Mouse (Mus musculus): ENCODE data around the gene Bcl11b.

Bcl11b gene

DNA sequence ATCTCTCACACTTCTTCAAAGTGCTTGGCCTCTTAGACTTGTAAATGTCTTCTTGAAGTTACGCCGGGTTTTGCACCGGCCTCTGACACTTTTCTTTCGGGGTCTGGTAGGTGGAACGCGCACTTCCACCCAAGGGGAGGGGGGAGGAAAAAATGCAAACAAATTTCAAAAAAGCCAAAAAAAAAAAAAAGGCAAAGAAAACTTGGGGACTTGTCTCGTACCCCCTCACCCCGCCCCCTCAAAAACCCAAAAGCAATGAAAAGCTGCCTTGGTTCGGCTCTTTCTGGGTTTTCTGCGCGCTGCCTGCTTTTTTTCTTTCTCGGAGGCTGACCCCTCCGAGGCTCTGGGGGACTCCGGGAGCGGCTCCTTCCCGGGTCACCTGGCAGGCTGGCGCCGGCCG lies at the start of gene Bcl11b:
Gene Bcl11b (minus strand): TSS at position 120 of the 400 bp plus-strand sequence.
- DNase-seq = no peak

DNA sequence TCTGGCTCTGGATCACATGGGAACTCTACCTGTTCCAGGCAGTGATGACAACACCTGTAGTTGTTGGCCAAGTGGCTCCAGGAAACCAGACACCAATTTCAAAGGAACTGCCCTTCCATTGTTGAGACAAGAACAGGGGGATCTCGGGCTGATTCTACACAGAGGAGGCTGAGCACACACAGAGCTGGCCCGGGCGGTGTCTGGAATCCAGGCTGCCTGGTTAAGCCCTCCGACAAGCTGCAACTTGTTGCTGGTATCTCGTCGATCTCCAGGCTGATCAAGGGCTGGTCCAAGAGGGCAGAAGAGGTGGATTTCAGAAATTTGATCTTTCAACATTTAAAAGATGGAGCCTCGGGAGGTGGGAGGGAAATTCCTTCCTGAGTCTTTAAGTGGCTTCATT lies 47.6 kb upstream of the Bcl11b start:
- no peak for DNase-seq

DNA sequence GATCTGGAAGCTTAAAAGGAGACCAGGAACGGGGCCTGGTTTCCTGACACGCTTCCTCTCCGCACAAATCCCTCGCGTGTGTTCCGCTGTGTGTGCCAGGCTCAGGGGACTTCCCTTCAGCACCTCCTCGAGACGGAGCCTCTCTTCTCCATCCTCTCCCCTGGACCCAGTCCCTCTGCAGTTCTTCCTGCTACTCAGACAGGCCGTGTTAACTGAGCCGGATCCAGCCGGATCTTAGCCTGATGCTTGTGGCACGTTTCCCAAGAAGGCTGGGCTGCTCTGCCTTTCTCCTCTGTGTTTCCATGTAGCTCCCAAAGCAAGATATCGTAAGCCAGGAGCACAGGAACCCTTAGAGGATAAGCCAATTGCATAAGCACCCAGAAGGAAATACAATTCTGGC lies 46.2 kb upstream of the Bcl11b start:
- DNase-seq = no peak

DNA sequence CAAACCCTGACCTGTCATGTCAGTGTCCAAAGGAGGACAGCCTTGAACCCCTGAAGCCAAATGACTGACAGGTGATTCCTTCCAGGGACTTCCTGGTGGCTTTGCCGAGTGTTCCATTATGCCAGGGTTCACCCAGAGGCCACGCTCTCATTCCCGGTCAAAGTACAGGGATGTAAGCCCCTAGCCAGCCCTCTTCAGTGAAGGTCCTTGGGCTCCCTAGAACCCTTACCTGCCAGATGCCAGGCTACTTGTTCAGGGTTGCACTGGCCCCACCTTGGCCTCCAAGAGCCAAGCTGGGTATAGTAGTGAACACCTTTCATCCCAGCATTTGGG lies 38.8 kb upstream of the Bcl11b start:
- DNase-seq = no peak

DNA sequence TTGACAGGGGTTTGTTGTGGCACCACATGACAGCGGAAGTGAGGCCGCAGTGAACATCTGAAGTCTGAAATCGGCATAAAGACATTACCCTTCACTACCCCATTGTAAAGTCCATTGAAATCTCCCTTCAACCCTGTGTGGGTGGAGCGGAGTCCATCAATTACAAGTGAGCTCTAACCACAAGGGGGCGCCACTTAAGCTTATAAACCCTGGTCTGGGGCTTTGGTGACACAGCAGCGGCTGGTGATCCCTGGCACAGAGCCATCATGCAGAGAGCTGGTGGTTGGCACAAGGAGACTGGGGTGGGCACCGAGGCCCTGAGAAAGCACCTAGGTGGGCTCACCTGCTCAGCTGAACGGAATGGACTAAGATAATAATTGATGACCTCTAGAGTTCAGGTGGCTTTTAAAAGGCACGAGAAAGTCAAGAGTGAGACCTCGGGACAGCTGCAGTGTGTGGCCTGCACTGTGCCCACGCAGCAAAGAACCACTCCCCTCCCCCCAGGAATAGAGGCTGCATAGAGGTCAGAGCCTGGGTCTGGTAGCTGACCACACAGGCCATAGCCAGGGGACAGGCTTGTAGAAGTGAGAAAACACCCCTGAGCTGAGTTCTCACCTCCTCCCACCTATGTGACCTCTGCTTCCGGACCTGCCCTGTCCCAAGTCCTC lies 38.3 kb upstream of the Bcl11b start:
- DNase-seq = peak; percentile 91

DNA sequence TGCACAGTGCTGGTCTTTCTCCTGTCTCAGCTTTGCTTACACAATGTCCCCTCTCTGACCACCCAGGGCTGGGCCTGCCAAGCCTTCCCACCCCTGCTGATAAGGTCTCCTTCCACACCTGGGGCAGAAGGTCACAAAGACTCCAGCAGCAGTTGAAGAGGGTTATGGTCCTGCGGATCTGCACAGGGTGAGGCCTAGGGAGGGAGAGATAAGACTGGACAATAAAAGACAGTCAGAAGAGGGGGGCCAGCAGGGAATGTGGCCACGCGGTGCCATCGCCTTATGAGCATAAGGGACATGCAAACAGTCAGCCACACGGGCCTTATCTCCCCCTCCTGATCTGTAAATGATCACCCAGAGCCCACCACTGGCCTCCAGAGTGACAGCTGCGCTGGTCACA lies 34.0 kb upstream of the Bcl11b start:
- DNase-seq = no peak

DNA sequence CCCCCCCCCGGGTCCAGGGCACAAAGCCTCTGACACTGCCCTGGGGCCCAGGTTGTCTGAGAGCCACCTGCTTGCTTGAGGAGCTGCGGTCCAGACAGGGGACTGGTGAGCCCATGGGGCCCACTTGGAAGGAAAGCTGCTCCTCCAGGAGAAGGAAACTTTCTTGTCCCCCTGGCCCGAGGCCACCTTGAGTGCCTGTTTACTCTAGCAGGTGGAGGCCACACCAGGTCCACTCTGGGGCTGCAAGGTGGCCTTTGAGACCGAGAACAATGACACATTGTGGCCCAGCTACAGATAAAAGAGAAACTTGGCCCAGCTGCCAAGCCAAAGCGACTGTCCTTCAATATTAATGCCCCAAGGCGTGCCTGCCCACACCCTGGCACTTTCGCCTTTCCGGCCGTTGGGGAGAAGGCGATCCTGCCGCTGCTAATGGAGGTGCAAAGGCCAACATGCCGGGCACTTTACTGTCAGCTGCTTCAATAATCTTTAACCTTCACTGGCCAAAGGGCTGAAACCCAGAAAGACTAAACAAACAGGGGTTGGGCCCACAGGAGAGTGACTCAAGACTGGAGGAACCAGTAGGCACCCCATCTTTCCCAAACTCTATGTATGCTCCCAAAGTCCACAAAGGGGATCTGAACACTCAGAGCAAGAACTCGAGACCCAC lies 32.1 kb upstream of the Bcl11b start:
- DNase-seq = no peak

DNA sequence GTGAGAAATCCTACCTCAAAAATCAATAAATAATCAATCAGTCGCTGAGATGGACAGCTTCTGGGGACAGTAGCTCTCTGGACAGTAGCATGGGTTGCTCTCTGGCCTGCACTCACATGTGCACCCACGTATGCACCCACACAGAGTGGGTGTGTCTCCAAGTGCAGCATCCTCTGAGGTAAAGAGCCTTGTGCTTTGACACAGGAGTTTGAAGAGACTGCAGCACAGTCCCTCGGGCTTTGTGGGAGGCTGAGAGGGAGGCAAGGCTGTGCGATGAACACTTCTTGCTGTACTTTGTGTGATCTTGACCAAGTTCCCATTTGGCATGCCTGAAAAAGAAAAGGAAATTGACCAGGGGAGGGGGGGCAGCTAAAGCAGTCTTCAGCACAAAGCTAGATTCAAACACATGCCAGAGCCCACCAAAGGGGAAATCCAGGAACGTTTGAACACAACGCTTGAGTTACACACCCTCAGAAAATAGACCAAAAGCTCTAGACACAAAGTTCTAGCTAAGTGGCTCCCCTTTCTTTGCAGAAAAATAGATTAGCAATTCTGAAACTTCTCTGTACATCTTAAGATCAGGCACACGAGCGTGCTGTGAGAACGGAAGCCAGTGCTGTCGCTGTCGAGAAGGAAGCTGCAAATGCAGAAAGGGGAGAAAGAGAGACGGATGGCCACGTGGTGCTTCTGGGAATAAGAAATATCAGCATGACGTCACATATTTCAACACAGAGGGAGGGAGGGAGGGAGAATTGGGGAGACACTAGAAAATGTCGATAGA lies 19.6 kb upstream of the Bcl11b start:
- no peak for DNase-seq

DNA sequence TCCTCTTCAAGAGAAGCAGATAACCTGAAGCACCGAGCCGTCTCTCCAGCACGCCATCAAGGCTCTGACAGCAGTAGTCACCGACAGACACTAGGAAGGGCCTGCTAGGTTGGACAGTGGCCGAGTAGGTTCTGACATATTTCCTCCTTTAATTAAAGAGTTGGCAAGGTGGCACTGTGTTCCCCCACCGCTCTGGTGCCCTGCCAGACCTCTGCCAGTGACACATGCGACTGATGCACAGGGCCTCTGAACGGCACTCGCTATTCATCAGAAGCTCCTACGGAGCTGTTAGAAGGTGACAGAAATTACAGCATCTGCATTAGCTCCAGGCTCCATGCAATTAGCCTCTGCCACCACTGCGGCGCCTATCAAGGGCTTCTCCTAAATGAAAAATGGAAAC lies 8.6 kb upstream of the Bcl11b start:
- DNase-seq = peak; percentile 76

DNA sequence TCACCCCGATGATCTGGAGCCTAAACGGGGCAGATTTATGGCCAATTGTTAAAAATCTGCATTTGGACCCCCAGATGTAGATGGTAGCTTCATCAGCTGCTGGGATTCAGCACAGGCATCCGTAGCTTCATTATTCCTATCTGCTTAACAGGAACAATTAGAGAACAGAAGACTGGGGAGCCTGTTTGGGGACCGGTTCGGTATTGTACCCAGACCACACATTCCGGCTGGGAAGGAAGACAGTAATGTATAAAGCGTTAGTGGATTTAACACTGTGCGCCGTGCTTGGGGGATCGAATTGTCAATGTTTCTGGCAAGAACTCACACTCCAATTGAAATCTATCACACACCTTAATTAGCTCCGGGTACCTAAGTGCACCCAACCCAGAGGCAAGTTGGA lies 6.9 kb upstream of the Bcl11b start:
- DNase-seq = no peak

DNA sequence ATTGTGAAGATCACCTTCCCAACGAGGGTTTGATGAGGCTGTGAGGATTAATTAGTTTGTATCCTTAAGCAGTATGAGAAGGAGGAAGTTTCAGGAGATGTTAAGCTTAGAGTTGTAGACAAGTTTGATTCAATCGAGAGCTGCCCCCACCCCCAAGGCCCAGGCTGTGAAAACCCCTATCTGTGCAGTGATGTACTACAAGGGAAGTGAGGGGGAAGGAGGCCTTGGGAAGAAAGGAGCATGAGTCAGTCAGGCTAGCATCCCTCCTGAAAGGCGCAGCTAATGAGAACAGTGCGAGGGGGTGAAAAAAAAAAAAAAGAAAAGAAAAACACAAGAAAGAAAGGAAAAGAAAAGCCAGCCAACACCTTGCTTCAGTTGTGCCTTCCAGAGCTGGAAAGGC lies 5.8 kb upstream of the Bcl11b start:
- DNase-seq = no peak

DNA sequence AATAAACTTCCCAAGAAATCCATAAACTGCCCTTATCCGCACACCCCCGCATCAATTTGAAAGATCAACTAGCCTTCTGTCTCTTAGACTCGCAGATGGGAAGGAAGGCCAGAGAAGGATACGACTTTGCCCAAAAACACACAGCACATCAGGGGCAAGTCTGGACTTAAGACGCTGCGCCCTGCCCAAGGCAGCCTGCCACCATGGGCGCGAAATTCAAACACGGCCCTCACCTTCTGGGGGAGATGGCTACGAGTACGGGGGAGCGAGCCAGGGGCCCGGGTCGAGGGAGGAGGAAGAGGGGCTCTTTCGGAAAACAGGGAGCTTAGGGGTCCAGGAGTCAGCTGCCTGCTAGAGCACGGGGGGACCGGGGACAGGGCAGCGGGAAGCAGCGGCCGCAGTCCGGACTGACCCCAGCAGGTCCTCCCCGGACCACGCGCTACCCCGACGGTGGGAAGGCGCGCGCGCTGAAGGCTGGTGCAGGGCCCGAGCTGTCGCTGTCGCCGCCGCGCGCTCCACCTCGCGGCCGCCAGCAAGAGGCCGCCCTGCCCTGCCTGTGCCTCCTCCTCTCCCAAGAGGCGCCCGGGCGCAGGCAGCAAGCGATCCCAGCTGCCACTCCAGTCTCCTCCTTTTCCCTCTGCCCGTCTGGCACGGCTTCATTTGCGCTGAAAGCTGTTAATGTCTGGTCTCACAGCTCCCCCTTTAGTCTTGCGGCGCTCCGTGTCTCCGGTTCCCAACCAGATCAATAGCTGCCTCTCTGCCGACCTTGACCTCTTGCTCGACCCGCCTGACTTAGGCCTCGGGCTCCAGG lies 2.6 kb upstream of the Bcl11b start:
- no peak for DNase-seq

DNA sequence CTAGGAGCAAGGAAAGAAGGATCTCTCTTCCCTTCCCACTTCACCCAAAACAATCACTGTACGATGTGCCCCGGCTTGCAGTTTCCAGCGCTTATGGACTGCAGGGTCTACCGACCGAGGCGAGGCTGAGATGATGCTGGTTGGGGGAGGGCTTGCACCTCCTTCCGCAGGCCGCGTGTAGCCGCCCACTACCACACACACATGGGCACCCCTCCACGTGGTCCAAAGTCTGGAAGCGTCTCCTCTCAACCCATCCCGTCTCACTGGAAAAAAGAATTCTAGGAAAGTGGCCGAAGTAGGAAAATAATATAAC lies 2.0 kb upstream of the Bcl11b start:
- no peak for DNase-seq

DNA sequence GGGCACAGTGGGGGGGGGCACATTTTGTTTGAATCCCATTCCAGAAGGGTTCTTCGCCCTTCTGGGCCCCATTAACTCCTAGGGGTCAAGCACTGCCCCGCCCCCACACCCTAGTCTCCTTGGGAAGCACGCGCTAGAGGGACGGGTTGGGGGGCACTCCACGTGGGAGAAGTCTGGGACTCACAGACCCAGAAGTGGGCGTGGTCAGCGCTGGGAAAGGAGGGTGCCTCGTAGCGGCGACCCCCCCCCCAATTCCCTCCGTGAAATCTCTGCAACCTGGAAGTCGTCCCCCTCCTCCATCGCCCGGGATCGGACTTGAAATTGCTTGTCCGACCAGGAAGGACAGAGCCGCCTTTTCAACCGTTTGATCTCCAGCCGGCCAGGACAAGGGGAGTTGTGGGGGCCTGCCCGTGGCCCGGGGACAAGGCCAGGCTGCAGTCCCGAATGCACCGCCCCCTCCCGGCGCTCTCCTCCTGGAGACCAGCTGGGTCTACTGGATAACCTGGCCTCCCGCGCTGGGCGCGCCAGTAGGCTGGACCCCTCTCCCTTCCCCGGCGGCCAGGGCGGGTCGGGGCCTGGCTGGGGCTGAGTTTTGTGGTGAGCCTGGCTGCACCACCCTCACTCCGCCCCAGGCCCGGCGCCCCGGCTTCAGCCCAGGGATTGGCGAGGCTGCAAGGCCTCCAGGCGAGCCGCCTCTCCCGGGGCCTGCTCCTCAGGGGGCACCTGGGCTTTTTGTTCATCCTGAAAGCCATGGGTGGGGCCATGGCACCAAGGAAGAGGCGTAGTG lies 1.5 kb upstream of the Bcl11b start:
- DNase-seq = no peak

DNA sequence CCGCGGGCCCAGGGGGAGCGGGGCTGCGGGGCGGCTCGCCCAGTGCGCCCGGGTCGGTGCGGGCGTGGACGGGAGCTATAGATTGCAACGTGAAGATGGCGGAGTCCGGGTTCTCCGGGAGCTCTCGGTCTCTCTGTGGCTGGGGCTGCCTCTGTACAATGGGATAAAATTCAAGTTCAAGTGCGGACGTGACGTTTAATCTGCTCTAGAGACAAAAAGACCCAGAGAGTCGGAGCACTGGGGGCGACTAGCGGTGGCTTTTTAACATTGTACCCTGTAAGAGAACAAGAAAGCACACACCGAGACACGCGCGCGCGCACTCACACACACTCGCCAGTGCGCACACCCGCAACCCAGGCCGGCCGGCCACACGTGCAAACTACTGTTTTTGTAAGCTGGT lies 526 bp upstream of the Bcl11b start:
- no peak for DNase-seq

DNA sequence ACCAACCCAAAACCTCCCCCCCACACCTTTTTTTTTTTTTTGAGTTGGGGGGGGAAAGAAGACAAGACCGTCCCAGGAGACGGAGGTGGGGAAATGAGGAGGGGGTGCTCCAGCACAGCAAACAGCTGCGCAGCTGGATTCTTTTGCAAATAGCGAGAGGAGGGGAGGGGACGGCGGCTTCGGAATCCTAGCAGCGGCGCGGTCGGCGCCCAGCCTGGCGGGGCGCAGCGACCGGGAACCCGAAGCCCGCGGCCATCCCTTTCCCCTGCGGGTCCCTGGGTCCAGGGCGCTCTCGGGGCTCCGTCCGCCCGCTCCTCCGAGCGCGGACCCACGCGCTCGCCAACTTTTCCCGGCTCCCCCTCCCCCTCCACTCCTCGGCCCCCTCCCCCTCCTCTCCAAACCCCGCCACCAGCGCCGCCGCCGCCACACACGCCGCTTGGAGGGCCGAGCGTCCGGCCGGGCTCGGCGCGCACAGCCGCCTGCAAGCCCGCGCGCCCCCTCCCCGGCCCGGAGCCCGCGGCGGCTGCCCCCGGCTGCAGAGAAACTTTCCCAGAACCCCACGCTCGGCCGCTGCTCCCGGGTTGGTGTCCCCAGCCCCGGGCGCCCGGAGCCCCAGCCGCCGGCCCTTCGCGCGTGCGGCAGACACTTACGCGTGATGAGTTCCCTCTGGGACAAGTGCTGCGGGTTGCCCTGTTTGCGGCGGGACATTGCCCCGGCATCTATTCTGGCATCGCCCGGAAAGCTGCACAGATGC lies 789 bp downstream of the Bcl11b start:
- DNase-seq = no peak

DNA sequence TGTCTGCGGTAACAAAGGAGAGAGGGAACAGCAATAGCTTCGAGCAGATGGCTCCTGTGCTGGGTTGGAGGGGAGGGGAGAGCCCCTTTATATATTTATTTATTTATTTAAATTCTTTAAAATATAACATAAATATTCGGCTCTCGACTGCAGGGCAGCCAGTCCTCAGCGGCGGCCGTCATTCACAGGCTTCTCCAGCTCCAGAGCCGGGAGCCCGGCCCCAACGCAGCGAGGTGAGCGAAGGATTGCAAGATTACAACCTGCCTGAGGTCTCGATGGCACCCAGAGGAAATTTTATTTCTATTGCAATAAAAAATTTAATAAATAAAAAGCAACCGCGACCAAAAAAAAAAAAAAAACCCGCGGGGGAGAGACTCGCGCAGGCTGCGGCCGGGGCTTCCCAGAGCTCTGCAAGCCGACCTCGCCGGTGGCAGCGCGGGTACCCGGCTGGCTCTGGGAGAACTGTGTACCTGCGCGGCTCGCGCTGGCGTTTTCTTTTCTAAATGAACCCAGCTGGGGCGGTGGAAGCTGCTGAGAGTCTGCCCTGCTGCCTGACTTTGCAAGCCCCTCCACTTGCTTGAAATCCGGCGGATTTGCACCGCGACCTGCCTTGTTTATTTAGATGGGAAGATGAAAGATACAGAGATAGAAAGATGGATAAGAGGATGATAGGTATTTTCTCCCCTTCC lies 1.6 kb downstream of the Bcl11b start:
- no peak for DNase-seq

DNA sequence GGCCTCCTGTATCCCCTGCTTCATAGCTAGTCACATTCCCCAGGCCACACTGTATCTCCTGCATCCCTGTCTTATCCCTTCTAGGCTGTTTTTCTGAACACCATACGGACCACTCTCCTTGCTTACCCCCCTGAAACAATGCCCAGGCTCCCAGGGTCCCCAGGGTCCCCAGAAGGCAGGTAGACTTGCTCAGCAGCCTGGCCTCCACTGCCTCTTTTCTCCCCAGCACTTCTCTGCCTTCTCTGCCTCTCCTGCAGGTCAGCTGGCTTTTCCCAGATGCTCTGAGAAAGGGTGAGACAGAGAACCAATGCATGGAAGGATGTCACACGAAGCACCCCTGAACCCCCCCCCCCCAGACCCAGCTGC lies 2.7 kb downstream of the Bcl11b start:
- DNase-seq = no peak

DNA sequence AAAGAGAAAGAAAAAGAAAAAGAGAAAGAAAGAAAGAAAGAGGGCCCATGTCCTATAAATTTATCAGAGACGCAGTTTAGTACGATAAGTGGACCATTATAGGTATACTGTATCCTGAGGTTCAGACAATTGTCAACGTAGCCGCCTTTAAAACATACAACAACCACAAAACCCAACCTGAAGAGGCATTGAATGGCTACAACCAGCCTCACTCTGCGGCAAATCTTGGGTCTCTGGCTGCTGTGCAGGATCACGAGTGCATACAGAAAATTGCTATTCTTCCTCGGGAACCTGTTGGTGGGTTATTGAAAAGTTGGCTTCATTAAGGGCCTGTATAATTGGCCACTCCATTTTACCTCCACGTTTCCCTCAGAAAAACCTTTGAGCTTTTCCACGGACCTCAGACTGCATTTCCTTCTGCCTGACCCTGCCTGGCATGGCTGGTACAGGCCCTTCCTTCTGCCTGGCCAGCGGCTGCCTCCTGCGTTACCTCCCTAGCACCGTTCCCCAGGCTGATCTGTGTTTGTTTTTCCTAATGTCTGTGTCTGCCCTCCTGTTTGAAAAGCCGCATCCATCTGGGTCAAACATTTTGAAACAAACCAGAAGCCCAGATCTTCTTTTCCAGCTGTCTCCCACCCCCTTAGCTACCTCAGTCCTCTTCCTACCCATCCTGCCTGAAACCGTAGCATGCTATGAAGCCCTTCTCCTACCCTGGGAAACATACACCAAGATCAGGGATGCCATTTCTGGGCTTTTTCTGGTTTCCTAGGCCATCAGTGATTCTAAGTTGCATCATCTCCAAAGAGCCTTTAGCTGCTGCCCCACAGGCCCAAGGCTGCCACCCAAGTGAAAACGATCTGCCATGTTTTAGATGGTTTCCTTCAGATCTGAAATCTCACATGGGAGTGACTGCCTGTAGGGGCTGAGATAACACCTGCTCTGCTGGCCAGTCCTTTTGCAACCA lies 3.4 kb downstream of the Bcl11b start:
- no peak for DNase-seq

DNA sequence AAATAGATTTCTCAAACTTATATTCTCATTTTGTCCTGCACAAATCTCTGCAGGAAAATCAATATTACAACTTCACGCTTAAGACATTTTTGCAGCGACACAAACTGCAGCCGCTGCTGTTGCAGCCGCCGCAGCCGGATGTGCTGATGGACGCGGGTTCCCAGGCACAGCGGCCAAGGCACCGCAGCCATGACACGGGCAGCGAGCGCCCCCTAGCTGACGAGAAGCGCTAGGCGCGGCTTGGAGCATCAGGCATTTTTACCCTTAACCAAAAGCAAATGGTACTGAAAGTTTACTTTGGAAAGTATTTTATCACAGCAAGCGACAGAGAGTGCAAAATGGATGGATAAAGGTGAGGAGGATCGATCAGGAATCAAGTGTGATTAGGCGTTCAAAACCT lies 4.7 kb downstream of the Bcl11b start:
- peak; percentile 60 for DNase-seq
